Mouse (Mus musculus) spleen, postnatal 10 days (tissue): Measurements from ENCODE around the gene Cables2.
"Not testable (repeated sequence)": the region's sequence is repeated elsewhere in the genome, so short reads cannot be mapped to it uniquely, and the experiment has no call there.

Experiments
- DNase-seq, 2 experiments: peaks; one replicate each; pipeline ENCODE4 v3.0.0; 2021 to 2022; ENCODE audit warnings: low spot score in 2 of 2

Cables2 gene

DNA sequence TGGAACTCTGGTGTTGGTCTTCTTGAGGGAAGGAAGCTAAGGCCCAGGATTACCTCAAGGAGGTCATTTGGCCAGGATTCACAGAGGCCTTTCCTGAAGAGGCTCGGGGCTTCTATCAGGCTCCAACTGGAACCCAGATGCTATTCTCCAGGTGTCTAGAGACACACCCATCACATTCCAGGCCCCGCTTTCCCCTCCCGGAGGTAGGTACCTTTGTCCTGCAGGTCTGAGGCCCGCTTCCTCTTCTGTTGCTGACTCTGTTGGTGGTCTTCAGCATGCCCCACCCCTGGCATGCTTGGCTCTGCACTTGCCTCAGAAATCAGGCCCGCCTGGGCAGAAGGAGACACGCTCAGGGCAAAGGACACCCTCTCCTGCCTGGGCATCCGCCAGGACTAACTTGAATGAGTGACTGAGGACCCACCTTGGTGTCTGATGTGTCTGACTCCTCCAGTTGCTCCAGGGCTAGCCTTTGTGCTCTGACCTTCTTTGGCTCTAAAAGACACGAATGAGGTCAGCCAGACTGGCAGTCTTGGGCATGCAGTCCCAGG lies 4.6 kb upstream of the Cables2 start:
- DNase-seq: no peak

DNA sequence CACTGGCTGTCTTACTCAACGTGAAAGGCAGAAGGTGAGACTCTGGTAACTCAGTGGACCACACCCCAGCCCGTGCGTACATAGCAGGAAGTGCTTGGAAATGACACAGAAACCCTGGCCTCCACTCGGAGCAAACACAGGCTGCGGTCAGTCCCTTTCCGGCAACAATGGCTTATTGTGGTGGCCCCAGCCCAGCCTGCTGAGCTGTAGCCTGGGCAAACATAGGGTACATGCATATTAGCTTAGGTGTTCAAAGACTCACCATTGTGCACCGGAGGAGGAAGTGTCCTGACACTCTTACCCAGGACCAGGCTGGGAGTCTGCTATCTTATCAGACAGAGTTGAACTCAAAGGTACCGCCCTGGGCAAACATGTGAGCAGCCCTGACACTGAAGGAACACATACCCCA lies 3.6 kb upstream of the Cables2 start:
- peak; percentile 39 to 51 for DNase-seq

DNA sequence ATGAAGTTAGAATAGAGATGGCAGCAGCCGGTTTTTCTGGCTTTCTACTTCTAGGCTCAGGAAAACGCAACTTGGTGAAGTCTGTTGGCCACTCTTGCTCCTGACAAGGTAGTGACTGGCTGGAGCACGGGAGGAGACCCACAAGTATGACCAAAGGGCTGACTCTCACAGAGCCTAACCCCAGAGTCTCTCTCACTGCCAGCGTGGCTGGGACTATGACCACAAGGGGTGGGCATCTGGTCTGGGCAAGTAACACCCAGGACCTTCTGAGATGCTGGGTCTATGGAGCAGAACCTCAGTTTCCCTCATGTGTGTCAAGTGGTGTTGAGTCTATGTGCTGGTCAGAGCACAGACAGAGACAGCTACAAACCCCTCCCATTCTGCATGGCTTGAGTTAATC lies 3.1 kb upstream of the Cables2 start:
- no peak for DNase-seq

DNA sequence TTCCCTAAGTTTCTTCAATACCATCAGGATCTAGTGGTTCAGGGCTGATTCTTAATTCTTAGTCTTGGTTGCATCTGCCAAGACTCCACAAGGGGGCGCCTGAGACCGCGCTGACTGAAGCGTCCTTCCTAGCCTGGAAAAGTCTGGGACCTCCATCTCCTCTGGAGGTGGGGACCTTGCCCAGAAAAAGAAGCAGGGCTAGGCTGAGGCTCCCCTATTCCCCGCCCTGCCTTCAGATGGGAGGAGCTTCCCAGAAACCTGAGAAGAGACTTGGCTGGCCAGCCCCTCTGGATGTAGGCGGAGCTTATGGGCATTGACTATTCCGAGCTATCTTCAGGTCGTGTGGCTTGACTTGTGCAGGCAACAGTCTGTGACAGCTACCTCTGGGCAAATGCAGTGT lies 2.5 kb upstream of the Cables2 start:
- peak; percentile 77 to 83 for DNase-seq

DNA sequence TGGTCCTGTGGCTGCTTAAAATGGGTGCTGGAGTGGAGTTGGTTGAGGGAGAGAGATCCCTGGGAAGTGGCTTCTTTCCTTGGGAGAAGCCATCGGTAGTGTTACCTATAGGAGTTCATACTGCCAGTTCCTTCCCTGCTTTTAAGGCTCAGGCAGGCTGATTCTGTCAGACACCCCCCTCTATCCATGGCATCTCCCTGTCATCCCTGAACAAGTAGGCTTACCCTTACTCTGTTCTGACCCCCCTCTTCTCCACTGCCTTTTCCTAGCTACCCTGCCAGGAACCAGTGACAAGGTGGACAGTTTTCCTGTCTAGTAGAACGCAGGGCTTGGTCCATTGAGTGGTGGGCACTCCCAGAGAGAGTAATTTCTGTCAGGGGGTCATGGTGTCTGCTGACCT lies 1.2 kb upstream of the Cables2 start:
- no peak for DNase-seq

DNA sequence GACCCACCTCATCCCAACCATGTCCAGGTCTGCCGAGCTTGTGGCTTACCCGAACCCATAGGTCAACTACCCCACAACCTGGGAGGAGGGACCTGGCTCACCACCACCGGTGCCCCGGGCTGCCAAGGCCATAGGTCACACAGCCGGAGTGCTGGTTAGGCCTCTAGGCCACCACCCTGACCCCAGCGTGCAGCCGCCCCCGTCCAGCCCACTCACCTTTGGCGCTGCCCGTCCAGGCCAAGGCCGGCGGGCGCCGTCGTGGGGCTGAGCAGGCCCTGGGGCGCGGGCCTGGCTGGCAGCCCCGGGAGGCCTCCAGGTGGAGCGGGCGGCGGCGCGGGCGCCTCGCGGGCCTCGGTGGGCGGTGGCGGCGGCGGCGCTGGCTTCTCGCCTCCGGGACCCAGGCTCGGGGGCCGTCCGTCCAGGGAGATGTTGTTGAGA lies 393 bp downstream of the Cables2 start:
- DNase-seq: peak in 1 of 2 experiments; percentile 83

DNA sequence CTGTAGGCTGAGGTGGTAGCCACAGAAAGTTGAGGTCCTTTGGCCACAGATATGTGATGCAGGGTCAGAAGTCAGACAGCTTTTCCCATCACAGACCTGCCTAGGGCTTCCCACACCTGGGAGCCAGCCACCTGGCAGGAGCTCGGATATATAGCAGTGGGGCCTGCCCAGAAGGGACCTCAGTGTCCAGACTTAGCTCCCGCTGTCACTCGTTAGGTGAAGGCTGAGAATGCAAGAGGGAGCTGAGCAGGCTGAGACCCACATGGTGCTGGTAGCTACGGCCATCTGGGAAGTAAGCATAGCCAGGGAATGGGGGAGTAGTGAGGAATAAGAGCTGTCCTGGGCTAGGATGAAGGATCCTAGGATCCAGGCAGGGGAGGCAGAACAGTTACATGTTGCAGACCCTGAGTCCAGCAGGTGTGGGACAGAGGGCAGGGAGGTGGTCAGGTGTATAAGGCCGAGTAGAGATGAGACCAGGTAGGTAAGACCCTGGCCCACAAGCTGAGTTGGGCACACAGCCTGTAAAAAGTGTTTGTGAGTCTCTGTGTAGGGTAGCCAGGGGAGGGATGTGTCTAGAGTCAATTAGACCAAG lies 1.4 kb downstream of the Cables2 start:
- peak in 1 of 2 experiments; percentile 25 for DNase-seq

DNA sequence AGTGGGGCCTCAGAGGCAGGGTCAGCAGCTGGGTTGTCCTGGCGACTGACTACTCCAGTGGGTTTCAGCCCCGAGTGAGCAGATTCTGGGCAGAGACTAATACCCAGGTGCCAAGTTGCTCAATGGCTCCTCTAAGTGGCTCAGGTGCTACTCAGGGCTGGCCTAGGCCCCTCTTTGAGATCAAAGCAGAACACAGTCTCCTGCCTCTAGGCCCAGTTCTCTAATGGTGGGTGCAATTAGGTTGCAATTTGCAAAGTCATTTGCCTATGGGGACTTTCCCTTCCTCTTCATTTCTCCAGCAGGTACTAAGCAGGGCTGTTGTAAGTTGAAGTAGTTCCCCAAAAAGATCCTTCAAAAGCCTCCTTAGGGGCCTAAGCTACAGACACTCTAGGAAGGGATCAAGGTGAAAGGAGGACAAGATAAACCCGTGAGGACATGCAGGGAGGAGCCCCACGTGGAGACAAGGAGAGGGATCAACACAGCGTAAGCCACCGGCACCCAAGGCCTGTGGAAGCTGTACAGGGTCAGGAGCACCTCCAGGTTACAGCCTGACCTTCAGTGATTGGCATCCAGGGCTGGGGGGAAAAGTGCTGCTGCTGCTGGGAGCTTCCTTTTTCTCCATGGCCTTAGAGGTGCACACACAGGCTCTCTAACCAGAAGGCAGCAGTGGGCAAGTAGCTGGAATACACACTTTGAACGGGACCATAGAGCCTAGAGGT lies 2.6 kb downstream of the Cables2 start:
- DNase-seq: peak in 1 of 2 experiments; percentile 30

DNA sequence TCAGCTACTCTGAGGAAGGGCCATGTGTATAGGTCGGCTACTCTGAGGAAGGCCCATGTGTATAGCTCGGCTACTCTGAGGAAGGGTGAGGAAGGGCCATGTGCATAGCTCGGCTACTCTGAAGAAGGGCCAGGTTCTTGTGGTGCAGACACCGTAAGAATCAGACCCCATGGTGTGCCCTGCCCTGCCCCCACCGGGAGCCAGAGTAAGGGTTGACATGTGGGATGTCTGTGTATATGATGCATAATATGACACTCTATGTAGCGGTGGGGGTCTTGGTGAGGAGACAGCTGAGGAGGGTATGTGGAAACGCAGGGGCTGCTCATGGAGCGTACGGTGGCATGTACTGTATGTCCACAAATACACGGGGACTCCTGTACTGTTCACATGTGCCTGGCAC lies 4.0 kb downstream of the Cables2 start:
- no peak for DNase-seq

DNA sequence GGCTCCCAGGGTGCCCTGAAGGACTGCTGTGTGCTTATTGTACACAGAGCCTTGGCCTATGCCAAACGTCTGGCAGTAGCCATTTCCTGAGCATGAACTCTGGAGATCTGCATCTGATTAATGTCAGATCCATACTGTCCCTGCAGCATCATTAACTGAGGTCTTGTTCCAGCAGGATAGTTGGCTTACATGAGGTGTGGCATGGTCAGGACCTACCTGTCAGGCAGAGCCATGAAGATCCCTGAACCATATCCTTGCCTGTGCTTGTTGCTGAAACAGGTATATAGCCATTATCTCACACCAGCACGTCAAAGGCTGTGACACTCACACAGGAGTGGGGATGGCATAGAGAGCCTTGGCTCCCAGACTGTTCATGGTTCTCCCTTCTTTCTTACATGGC lies 5.3 kb downstream of the Cables2 start:
- DNase-seq: no peak

DNA sequence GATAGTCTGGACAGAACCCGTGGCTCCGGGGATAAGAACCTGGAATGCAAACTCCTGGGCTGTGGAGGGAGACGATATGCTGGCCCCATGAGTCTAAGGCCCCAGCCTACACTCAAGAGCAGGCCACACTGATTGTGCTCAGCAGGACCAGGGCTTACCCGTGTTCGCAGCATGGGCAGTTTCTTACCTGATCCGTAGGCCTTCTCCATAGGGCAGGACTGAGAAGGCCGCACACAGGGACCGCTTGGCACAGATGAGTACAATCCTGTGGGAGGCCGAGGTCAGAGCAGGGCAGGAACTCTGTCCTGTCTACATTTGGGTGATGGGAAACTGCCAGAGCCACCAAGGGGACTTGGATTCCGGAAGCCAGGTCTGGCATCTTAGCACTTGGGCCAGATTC lies 10.4 kb downstream of the Cables2 start:
- no peak for DNase-seq

DNA sequence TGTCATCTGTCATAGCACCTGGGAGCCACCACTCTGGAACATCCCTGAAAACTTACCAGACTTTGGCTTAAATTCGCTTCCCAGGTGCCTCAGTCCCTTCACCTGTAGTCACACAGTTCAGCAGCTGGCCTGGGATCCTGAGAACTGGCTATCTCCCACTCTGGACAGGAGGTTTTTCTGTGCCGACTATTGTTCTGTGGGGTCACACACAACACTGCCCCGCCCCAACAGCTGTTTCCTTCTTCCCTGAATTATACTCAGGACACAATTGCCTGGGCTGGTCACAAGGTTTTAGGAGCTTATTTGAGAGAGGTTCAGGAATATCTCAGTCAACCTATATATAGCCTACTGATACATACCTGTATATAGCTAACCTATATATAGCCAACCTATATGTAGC lies 10.9 kb downstream of the Cables2 start:
- DNase-seq: no peak

DNA sequence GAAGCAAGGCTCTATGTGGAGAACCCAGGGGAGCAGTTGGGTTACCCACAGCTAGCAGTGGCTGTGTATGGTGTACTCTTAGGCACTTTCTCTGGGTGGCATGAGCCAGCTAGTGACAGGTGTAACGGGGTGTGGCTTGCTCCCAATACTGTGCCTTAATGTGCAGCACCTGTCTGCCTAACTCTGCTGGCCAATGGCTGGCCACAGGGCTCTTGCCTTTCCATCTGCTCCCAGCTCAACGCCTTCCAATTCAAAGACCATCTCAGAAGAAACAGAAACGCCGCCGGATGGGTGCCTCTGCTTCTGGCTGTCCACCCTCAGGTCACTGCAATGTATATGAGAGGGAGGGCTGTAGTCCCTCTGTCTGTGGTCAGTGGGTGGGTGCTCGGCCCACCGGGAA lies 11.4 kb downstream of the Cables2 start:
- DNase-seq: no peak

DNA sequence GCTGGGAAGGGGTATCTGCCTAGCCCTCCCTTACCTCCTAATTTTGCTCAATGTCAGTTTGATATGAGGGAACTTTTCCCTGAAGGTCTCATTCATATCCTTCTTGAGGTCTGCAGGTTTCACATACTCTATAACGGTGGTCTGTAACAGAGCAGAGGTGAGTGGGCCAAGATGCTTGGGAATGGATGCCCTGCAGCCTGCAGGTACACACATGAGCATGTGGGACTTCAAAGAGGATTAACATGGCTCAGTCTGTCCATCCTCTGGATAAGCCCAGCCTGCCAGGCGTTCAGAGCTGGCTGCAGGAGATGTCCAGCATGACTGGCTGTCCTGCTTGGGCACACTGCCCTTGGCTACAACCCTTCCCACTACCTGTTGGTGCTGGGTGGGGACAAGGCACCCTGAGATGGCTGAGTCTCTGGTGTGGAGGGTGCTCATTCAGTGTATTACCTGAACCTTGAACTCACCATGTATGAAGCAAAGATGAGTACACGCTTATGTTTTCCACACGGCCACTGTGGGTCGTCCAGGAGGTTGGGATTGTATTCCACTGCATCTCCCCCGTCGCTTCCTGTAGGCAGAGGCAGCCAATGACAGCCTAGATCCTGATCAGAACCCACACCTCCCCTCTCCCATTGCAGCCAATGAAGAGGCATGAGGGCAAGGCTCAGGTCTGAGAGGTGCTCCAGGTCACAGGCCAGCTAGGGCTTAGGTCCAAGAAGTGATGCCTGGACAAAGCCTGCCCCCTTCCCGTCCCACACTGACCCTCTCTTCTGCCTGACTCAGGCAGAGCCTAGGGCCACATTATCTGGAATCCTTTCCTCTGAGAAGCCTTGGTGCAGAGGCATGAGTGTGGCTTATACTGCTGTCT lies 12.5 kb downstream of the Cables2 start:
- DNase-seq: no peak

DNA sequence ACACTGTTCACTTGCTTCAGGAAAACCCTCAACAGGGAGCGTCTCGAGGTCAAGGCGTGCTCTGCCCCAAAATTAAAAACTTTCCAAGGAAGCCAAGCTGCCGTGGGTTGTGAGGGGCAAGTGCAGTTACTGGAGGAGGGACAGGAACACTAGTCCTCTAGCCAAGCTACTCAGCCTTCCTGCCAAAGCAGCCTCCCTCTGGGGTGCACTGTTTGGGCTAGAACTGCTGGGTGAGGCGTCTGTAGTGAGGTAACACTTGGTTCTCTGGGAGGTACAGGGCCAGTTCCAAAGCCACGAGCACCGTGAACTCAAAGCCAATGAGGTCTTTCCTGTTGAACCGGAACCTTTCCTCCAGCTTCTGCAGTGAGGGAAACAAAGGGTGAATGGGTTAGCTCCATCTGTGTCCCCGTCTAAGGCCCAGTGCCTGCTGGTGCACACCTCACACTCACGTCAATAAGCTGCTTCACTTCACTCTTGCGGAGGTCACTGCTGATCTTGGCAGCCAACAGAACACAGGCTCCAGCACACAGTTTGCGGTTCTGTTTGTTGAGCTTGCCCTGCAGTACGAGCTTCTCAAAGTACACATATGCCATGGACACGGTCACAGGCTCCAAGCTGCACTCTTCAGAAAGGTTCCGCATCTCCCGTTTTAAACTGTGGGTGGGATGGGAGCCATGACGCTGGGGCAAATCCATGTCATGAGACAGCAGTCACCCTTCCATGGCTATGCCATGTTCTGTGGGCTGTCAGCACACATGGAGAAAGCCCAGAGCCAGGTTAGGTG lies 13.3 kb downstream of the Cables2 start:
- not testable (repeated sequence) for DNase-seq

DNA sequence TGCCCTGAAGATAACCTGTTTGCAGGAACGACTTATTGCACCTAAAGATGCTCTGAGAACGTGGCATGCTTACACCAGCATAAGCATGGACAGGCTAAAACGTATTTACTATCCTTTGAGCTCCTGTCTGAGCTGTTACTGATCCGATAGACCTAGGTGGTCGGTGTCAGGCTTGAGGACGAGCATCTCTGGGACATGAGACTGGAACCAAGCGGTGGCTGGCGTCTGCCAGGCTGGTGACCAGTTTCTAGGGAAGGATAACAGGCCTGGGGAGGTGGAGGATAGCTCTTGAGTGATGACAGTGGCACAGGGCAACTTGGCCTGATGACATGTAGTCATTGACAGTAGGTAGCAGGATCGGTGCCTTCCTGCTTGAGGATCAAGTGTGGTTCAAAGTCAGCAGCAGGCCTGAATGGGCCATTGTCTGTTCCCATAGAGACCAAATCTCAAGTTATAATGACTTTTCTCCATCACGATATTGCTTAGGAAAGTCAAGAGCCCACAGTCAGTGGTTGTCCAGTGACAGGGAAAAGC lies 14.3 kb downstream of the Cables2 start:
- DNase-seq: not testable (repeated sequence)

DNA sequence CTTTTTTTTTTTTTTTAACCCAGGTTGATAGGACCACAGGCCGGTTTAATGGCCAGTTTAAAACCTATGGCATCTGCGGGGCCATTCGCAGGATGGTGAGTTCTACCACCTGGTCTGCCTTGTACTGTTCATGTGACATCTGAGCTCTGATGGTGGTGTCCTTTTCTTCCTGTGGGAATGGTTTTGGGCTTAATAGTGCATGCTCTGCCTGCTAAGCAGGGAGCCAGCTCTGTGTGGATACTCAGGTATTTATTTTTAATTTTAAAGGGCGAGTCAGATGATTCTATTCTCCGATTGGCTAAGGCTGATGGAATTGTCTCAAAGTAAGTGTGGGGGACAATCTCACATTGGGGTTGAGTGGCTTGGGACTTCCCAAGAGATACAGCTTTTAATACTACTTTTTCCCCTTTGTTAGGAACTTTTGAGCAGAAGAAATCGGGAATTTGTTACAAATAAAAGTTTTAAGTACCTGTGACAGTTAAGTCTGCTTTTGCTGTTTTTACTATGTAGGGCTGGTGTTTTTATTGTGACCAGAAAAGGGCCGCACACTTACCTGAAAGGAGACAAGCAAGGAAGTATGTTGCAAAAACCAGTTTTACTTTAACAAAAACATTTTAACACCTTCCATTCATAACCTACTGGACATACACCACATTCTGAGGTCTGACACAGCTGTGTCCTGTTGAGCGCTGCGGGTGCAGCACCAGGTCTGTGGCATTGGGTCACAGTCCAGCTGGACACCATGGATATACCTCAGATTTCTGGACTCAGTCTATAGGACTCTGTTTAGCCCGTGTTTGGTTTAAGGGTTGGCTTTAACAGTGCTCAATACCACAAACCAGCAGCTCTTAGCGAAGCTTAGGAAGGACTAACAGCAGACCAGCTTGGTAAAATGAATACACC lies 15.1 kb downstream of the Cables2 start:
- DNase-seq: no peak

DNA sequence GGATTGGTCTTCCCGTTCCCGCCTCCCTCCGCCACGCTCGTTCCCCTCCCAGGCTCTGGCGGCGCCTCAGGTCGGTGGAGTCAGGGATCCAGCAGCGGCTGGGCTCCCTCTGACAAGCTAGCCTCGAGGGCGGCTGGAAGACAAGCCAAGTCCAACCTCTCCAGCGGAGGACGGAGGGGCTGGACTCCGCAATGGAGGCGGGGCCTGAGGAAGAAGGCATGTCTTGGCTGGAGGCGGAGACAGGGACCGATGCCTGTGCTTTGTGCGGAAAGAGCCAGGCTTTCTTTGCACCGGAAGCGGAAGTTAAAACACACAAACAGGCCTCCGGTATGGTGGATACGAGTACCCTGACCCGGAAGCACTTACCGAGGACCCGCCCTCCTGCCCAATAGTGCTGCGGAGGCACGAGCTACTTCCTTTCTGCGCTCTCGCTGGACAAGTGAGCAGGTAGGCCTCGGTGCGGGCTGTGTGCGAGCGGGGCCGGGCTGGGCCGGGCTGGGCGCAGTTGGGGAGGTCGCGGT lies 16.2 kb downstream of the Cables2 start, which contains the start of gene Rps21:
Gene Rps21, plus strand, starts transcription at position 377 of the 521 bp plus-strand sequence.
- peak; percentile 92 to 98 for DNase-seq

DNA sequence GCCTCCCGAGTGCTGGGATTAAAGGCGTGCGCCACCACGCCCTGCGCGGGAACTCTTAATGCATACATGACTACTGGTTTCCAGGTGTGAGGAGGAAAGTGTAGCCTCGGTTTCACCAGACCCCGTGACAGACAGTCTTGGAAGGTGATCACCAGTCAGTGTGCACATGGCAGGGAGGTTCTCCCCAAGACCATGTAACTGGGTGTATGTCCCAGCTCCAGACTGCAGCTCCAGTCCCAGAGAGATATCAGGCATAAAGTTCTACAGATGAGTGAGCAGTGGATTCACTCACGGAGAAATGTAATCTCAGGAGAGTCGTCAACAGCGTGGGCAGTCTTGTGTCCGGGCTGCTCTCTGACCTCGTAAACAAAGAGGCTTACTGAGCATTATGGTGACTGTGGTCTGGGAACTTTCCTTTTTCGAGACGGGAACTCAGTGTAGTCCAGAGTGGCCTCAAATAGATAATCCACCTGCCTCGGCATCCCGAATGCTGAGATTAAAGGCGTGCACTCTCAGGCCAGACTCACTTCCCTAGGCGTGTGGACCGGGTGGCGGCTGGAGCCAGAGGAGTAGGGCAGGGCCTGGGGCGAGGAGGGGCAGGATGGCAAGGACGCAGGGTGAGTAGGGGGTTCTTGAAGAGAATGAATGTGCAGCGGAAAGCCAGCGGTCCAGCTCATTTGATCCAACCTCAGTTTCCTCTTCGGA lies 16.8 kb downstream of the Cables2 start:
- DNase-seq: peak in 1 of 2 experiments; percentile 22
